Mouse (Mus musculus): Measurements from ENCODE around the gene Mast3.

Mast3 gene

DNA sequence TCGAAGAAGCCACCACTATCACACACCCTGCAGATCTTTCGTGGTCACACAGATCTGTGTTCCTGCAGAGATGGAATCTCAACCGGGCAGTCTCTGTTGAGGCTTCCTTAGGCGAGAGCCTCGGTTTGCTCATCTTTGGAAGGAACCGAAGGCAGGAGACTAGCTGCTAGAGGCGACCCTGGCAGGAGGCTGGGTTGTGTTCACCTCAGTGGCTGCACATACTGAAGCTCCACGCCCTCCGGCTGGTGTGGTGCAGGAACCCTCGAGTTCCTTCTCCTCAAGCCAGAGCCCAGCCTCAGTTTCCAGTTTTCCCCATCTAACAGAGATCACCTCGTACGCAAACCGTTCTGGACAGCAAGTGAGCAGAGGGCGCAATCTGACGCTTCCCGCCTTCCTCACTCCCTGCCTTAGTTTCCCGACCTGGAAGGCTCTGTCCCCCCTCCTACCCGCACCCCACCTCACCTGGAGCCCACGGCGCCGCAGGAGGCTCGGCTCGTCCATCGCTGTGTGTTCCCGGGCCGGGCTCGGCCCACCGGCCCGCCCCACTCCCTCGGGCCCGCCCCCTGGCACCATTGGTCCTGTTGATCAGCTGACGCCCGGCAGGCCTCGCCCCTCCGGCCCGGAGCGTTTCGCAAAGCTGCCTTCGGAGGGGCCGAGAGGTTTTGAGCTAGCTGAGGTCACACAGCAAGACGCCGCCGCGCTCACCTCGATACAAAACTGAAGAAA, at the start of gene Mast3:
Mast3 (minus strand) TSS at position 574 of the 726 bp plus-strand sequence.
- DNase-seq, result peak; percentile 76 to 87

GRCm38 (mm10) chr8:70853863-70854262, 49.0 kb upstream of the Mast3 start:
- DNase-seq, result no peak

DNA sequence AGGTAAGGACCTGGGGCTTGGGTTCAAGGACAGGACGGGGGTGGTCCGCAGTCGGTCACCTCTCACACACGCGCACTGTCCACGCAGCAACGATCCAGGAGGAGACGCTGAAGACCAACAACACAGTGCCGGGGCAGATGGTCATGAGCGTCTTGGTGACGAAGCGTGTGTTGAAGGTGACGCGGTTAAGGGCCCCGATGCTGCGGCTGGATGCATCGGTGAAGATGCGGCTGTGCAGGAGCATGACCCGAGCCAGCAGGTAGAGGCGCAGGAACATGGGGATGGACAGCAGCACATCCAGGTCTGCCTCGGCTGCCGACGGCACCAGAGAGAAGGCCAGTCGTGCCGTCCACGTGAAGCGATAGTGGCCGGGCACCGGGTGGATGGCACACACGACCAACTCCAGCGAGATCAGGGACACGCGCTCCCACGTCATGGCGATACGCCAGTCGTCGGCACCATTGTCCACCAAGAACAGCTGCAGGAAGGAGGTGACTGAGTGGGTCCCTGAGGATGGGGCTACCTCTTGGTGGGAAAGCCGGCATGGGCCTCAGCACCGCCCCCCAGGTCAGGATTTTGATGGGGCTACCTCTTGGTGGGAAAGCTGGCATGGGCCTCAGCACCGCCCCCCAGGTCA, 47.9 kb upstream of the Mast3 start:
- DNase-seq, result no peak

DNA sequence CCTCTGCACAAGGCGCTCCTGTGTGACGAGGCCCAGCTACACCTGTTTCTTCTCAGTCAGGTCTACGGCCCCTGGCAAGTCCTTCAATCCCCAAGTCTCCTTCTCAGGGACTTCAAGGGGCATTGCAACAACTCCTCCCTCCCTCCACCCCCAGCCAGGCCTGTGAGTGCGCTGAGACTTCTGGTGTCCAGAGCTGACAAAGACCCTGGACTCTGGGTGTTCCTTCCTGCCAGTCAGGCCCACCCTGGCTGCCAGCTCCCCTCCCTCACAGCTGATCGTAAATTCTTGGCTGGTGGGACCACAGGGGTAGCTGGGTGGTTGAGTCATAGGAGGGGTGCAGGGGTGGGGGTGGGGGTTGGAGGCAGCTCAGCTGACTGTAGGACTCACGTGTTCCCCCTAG, 47.0 kb upstream of the Mast3 start:
- DNase-seq, result no peak

GRCm38 (mm10) chr8:70850947-70851346, 46.1 kb upstream of the Mast3 start:
- DNase-seq, result no peak

GRCm38 (mm10) chr8:70850132-70850845, 45.4 kb upstream of the Mast3 start:
- DNase-seq, result no peak

- no peak for DNase-seq
Observed at GRCm38 (mm10) chr8:70849333-70849990, 44.6 kb upstream of the Mast3 start.

DNA sequence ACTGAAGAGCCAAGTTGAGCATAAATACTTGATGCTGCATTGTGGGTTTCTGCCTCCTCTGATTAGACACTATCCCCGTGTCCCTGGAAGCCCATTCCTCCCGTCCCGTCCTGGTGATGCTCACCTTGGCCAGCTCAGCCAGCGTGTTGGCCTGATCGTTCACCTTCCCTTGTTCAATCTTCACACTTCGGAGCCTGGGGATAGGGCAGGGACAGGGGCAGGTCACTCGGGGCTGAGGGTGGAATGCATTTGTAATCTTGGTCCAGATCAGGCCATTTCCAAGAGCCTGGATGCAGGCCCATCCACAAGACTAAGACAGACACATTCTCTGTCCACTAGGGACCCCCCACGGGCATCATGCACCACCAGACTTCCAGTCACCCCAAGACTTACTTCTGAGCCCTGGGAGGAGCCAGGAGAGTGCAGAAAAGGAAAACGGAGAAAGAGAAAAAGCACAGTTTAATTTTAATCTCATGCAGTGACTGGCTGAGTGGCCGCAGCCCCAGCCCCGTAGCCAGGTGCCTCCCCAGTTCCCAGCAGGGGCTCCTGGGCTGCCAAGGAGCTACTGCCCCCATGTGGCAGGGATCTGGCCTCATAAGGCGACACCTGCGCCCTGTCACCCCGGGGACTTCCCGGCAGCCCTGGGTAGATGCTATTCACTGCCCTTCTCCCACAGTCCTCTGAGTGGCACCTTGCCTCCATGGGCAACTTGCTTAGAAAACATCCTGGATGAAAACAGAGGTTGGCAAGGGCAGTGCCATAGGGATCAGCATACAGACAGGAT, 41.7 kb upstream of the Mast3 start:
- no peak for DNase-seq

- DNase-seq, result peak in 1 of 2 experiments; percentile 25
Observed at GRCm38 (mm10) chr8:70845108-70845507, 40.3 kb upstream of the Mast3 start.

- DNase-seq, result peak; percentile 91 to 94
Observed at GRCm38 (mm10) chr8:70844523-70844922, 39.7 kb upstream of the Mast3 start.

DNA sequence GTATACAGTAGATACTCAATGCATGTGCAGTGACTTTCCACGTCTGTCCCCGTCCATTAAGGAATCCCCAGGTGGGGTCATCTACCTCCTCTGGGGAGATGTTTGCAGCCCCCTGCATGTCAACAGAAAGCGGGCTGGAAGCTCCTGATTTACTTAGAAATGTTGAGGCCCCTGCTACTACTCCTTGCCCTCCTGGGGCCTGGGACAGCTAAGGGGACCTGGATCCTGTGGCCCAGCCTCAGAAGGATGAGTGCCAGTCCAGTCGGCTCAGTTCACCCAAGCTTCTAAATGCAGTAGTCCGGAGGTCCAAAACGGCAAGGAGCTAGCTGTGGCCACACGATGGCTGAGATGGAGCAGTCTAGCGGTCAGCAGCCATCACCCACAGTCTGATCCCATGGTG, 39.1 kb upstream of the Mast3 start:
- DNase-seq, result no peak

GRCm38 (mm10) chr8:70843214-70843773, 38.4 kb upstream of the Mast3 start:
- DNase-seq, result no peak

DNA sequence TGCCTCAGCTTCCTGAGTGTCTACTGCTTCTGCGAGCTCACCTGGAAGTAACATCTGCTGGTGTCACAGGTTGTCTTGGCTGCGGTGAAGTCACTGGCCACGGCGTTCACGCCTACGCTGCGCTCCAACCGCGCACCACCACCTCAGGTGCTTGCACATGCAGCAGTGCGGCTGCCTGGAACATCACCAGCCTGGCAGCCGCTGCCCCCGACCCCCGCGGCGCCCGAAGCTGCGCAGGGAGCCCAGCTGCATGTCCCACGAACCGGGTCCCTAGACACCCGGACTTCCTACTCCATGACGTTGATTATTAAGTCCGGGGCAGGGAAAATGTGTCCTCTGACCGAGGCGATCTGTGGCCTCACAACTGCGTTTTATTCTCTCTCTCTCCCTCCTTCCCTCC, 37.6 kb upstream of the Mast3 start:
- DNase-seq, result no peak

GRCm38 (mm10) chr8:70841147-70842072, 36.6 kb upstream of the Mast3 start:
- DNase-seq, result peak; percentile 93 to 94

GRCm38 (mm10) chr8:70840590-70840989, 35.7 kb upstream of the Mast3 start:
- no peak for DNase-seq

GRCm38 (mm10) chr8:70839408-70840351, 34.8 kb upstream of the Mast3 start, which contains the start of gene Arrdc2:
Gene Arrdc2, minus strand, starts transcription at chr8:70839720.
- DNase-seq, result peak; percentile 95 to 97

GRCm38 (mm10) chr8:70838654-70839407, 34.0 kb upstream of the Mast3 start:
- peak in 1 of 2 experiments; percentile 34 for DNase-seq

DNA sequence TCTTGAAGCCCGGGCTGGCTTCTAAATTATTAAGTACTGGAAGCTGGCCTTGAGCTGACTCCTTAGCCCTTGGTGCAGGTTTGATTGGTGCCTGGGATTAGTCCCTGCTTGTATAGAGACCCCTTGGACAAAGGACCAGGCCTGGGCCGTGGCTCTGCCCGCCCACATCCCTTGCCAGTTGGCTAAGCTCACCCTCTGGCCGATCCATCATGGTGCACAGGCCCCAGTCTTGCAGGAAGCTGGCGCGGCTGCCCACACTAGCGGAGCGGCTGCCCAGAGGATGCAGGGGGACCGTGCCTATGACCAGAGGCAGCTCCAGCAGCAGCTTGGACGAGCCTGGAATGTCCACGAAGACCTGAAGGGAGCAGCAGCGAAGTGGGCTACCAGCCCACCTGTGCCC, 31.8 kb upstream of the Mast3 start:
- DNase-seq, result no peak

DNA sequence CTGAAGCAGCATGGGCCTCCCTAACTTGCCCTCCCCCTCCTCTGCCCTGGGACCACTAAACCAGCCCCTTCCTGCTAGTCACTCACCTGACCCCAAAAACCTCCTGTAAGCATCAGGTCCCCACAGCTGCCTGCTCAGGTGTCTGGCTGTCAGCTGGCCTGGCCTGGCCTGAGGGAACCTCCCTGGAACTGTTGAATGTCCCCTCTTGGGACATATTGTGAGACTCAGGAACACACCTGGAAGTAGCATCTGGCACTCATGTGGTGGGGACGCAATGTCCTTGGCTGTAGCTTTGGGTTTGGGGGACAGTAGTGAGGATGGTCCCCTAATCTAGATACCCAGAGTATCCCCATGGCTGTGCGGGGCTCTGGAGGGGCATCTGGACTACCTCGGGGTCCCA, 29.2 kb upstream of the Mast3 start:
- DNase-seq, result no peak
